Mouse (Mus musculus): ENCODE results near the gene Igf2bp1.
"Not testable (repeated sequence)": the region's sequence is repeated elsewhere in the genome, so short reads cannot be mapped to it uniquely, and the experiment has no call there.

Igf2bp1 gene

GRCm38 (mm10) chr11:95957407-95957806 is 48.3 kb downstream of the Igf2bp1 start:
- DNase-seq = no peak

- no peak for DNase-seq
These were observed 52.4 kb downstream of the Igf2bp1 start for GRCm38 (mm10) chr11:95953313-95953712.

GRCm38 (mm10) chr11:95945838-95946472 is 59.8 kb downstream of the Igf2bp1 start:
- DNase-seq = no peak

DNA sequence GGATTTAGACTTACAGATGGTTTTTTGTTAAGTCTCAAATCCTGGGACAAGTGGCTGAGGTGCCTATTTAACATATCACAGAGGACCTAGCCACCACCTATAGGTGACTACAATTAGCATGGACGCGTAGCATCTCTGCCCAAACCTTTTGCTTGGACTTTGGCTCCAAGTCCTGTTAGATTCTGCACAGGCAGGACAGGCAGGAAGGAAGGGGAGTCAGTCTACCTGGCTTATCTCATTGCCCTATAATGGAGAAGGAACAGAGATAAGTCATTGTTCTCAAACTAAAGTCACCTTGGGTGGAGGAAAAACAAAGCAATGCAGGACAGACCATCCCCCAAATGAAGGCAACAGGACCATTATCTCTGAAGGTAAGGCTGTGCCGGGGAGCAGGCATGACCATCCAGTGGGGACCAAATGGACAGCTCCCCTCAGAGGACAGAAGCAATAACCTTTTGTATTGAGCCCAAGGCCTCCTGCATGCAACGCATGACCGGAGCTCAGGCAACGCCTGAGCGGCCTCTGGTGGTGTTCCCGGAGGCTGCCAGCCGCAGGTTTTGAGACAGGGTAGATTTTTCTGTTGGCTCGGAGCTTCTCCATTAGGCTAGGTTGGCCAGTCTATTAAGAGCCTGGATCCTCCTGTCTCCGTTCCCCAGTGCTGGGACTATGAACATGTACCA is 65.8 kb downstream of the Igf2bp1 start:
- no peak for DNase-seq

DNA sequence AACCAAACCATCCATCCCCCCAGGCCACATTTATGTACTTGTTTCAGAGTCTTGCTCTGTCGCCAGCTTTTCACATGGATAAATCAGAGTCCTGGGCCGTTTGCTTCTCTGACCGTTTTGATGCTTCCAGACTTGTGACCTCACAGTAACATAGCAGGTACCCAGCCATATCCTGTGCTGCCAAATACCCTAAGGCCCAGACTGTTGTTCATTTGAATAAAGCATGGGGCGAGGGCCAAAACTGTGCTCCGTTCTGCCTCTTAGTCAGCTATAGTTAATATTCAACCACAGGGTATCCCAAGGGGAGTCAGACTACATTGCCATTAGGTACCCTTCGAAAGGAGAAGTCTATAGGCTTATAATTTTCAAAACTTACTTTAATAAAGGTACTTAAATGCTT is 69.3 kb downstream of the Igf2bp1 start:
- DNase-seq = no peak

GRCm38 (mm10) chr11:95932168-95932567 is 73.6 kb downstream of the Igf2bp1 start:
- not testable (repeated sequence) for DNase-seq

GRCm38 (mm10) chr11:95926398-95926797 is 79.3 kb downstream of the Igf2bp1 start:
- DNase-seq = no peak

GRCm38 (mm10) chr11:95925976-95926375 is 79.8 kb downstream of the Igf2bp1 start:
- DNase-seq = no peak

GRCm38 (mm10) chr11:95924215-95924614 is 81.5 kb downstream of the Igf2bp1 start:
- no peak for DNase-seq

DNA sequence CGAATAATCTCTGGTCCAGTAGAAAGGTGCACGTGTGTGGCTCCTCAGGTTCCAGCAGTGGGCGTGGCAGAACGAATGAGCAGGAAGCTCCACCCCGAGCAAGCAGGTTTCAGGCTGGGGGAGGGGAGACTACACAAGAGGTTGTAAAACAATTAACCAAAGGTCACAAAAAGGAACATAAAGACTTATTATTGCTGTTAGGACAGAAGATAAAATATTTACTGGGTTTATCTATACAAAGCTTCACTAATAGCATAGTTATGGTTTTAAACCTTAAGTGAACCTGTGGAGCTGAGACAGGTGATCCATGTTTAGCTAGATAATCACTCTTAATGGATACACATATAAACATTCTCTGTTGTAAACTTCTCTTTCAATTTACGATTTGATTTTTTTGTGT is 82.3 kb downstream of the Igf2bp1 start:
- DNase-seq = not testable (repeated sequence)

GRCm38 (mm10) chr11:95921991-95922621 is 83.6 kb downstream of the Igf2bp1 start:
- no peak for DNase-seq

DNA sequence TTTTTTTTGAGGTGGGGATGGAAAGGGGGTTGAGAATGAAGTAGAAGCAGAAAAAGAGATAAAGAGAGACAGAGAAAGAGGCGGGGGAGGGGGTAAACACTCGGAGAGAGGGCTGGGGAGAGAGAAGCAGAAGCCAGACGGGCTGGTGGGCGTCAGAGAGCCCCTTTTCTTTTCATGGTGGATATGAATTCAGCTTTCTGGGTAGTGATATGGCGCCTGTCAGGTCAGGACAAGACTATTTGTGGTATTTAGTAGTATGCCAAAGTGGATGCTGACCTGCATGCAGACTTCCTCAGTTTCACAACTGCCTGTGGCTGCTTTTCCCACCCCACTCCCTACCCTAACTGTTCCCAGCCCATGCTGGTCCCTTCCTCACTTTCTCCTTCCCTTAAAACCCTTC is 89.3 kb downstream of the Igf2bp1 start:
- no peak for DNase-seq

DNA sequence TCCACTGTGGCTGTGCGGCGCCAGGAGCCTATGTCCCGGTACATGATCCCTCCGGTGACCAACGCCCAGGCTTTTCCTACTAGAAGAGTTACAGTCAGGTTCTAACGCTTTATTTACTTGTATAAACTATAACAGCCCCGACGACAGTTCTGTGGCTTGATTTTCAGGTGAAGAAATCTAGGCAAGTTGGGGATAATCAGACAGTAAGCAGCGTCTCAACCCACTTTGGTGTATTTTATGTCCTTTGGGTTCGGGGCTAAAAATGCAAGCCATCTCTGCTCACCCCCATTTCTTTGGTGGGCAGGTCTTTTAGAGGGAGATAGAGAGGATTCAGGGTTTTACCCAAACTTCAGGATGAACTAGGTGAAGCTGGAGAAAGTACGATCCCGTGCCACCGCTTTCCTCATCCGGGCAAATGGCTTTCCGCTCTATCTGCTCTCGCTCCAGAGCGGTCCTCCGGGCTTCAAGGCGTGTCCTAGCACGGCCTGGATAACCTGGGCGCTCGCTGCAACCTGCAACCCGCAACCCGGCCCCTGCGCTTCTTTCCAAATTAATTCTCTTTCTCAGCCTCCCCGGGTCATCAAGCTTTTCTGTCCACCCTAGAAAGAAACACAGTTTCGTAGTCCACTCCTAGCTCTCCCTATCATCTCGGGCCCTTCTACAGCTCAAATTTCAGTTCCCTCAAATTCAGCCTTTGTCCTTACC is 90.6 kb downstream of the Igf2bp1 start:
- no peak for DNase-seq

- DNase-seq = no peak
These were observed 91.2 kb downstream of the Igf2bp1 start, which contains the start of gene B4galnt2 for GRCm38 (mm10) chr11:95914571-95914991. Gene B4galnt2, minus strand, starts transcription at chr11:95914891.

DNA sequence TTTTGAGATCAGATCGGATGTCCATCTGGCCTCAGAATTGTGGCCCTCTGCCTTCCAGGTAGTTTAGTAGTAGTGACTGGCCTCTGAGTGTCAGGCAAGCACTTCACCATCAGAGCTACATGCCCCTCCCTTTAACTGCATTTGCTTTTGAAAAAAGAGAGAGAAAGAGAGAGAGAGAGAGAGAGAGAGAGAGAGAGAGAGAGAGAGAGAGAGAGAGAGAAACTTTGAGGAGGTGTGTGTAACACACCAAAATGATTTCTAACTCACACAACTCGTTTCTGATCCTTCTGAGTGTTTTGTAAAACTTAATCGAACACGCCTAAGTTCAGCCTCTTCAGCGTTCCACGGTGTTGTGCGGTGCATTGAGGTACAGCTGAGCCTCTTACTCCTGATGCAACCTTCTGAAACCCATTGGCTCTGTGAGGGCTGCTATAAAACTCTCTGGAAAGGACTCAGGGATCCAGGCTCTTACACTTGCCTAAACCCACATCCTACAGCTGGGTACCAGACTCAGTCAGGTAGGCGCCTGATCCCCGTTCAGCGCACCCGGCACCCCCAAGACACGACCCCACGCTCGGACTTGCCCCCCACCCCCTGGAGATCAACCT is 91.7 kb downstream of the Igf2bp1 start:
- DNase-seq = no peak

- DNase-seq = no peak
These were observed 94.2 kb downstream of the Igf2bp1 start for GRCm38 (mm10) chr11:95911579-95911978.

DNA sequence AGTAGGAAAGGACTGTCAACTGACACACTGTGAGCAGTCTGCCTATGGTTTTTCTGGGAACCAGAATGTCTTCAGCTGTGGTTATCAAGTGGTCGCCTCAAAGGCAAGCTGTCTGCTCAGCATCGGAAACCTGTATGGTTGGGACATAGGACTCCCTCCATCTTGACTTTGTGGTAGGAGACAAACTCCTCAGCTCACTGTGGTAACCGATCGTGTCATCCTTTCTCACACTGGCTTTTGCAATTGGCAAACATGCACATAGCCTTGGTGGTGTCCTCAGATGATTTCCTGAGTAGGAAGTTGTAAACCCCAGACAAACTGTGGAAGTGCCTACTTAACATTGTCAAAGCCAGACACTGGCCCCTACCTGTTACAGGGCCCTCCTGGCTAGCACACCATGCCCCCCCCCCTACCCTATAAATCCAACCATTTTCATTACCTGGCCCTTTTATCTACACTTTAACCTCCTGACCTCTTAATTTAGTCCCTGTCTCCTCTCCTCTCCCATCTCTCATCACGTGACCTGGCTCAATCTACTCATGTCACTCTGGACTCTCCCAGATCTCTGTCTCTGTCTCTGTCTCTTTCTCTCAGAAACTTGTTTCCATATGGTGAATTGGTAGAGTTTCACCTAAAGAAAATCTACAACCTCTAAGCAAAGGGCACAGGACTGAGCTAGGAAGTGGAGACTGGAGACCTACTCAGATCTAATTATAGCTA is 97.8 kb downstream of the Igf2bp1 start:
- DNase-seq = no peak

Measured in cerebellum, adult 9-11 months (tissue).